Mouse (Mus musculus): ENCODE measurements around the gene Lrrc40.
"Not testable (repeated sequence)": the region's sequence is repeated elsewhere in the genome, so short reads cannot be mapped to it uniquely, and the experiment has no call there.

Gene Lrrc40

GRCm38 (mm10) chr3:158093919-158094318 is 57.5 kb downstream of the Lrrc40 start:
- no peak for DNase-seq

GRCm38 (mm10) chr3:158102043-158102442 is 65.6 kb downstream of the Lrrc40 start:
- DNase-seq, result not testable (repeated sequence)

GRCm38 (mm10) chr3:158102530-158102929 is 66.1 kb downstream of the Lrrc40 start:
- DNase-seq, result not testable (repeated sequence)

GRCm38 (mm10) chr3:158103467-158103866 is 67.0 kb downstream of the Lrrc40 start:
- no peak for DNase-seq

GRCm38 (mm10) chr3:158105260-158105659 is 68.8 kb downstream of the Lrrc40 start:
- no peak for DNase-seq
